9 mouse cellular contexts compared by ENCODE assay signal in genomic region chr14:76031117-76031842, GRCm38 (mm10). TPM values are rescaled to one million over a fixed set of nuclear protein-coding genes. Genes with fewer than 3 reads are reported as not detected.
DNase-seq lines count a peak whose midpoint lies in the region; ATAC-seq and TF ChIP-seq lines count a peak whose summit lies in the region.
"Had no signal": no experiment of that assay in that cellular context is flagged by ENCODE, and none has a peak within 500 bp of the region (broad histone marks: within the 10 kb centered on the region; RNA-seq: fewer than 3 reads in every experiment).

No protein-coding gene starts in this region.

- peaks cover 8% of the 10 kb centered on the region for H3K4me1 ChIP-seq in hindbrain, postnatal 0 days (ENCODE audit: insufficient read depth, low read length)
- H3K4me1 ChIP-seq in stomach, embryonic 14.5 days (ENCODE audit: control insufficient read depth, insufficient read depth, low read length): peaks cover 3% of the 10 kb centered on the region; the same call in 1 of the 2 replicates
- H3K4me1 ChIP-seq: liver, embryonic 13.5 days had no signal

- no peak for TF ChIP-seq CTCF in layer of hippocampus, adult 2 months (conservative IDR thresholded peaks at IDR 0.05)
- no peak for TF ChIP-seq CTCF in brain, embryonic 14.5 days (IDR thresholded peaks at IDR 0.05; ENCODE audit: borderline replicate concordance, extremely low read depth, insufficient read depth, insufficient read length)
- no peak for TF ChIP-seq CTCF in gastrocnemius, adult 2 months (IDR thresholded peaks at IDR 0.05)
- no peak for TF ChIP-seq CTCF in hindbrain, postnatal 0 days (IDR thresholded peaks at IDR 0.05; ENCODE audit: low read depth)

- H3K36me3 ChIP-seq in hindbrain, postnatal 0 days (ENCODE audit: insufficient read depth, low read length): no peaks in the 10 kb centered on the region
- no peaks in the 10 kb centered on the region for H3K36me3 ChIP-seq in stomach, embryonic 14.5 days (ENCODE audit: control insufficient read depth, insufficient read depth, low read length)
- H3K36me3 ChIP-seq: liver, embryonic 13.5 days had no signal

- peak; percentile 31; the same call in 1 of the 2 replicates for ATAC-seq in hindbrain, postnatal 0 days
- ATAC-seq in stomach, embryonic 14.5 days (ENCODE audit: insufficient number of reproducible peaks, insufficient read depth, low FRiP score, low read depth): no peak

- no peak for TF ChIP-seq POLR2A in brain, embryonic 14.5 days (IDR thresholded peaks at IDR 0.05; ENCODE audit: borderline replicate concordance, extremely low read depth, insufficient read depth, insufficient read length, poor library complexity, severe bottlenecking)

- peak overlapping the region; percentile 82 for H3K27ac ChIP-seq in layer of hippocampus, adult 2 months
- no peak overlapping the region for H3K27ac ChIP-seq in gastrocnemius, adult 2 months
- H3K27ac ChIP-seq in hindbrain, postnatal 0 days: peak overlapping the region; percentile 1; the same call in 1 of the 2 replicates
- H3K27ac ChIP-seq in stomach, embryonic 14.5 days (ENCODE audit: low read length): 0 out of 2 replicates have a peak overlapping the region, but pooled peaks have one; percentile 2
- H3K27ac ChIP-seq: liver, embryonic 13.5 days had no signal

- H3K9me3 ChIP-seq in hindbrain, postnatal 0 days (ENCODE audit: low read length): no peaks in the 10 kb centered on the region
- no peaks in the 10 kb centered on the region for H3K9me3 ChIP-seq in stomach, embryonic 14.5 days (ENCODE audit: control insufficient read depth, low read depth, low read length)
- H3K9me3 ChIP-seq: liver, embryonic 13.5 days had no signal

- WGBS in hindbrain, postnatal 0 days: 39% methylated on average over 11 of the region's 11 CpGs
- WGBS in stomach, embryonic 14.5 days: 45% methylated on average over 11 of the region's 11 CpGs

- DNase-seq in layer of hippocampus, adult 2 months (ENCODE audit: low spot score in 2 of 2): no peak
- DNase-seq in layer of hippocampus, adult 11-12 months (ENCODE audit: low spot score): no peak
- peak; percentile 91 for DNase-seq in brain, embryonic 14.5 days (ENCODE audit: low read depth)
- peak; percentile 43 for DNase-seq in gastrocnemius, adult 2 months
- DNase-seq in hindbrain, postnatal 0 days (ENCODE audit: low spot score): peak; percentile 77
- DNase-seq in natural killer cell, adult 2 months (ENCODE audit: low spot score in 2 of 2): no peak
- no peak for DNase-seq in layer of hippocampus, postnatal 10 days (ENCODE audit: low spot score in 2 of 2)
- DNase-seq: liver, embryonic 13.5 days had no signal

- no peak overlapping the region; the same call in 1 of the 2 replicates for H3K4me2 ChIP-seq in hindbrain, postnatal 0 days (ENCODE audit: low read depth, low read length)
- 0 out of 2 replicates have a peak overlapping the region, but pooled peaks have one; percentile 1 for H3K4me2 ChIP-seq in stomach, embryonic 14.5 days (replicated peaks; ENCODE audit: low read depth, low read length)
- H3K4me2 ChIP-seq: liver, embryonic 13.5 days had no signal

- H3K27me3 ChIP-seq in hindbrain, postnatal 0 days (ENCODE audit: insufficient read depth, low read length): no peaks in the 10 kb centered on the region
- H3K27me3 ChIP-seq in stomach, embryonic 14.5 days (ENCODE audit: control insufficient read depth, insufficient read depth, low read length): no peaks in the 10 kb centered on the region
- H3K27me3 ChIP-seq: liver, embryonic 13.5 days had no signal

- H3K4me3 ChIP-seq in layer of hippocampus, adult 2 months: peak overlapping the region; percentile 9; the same call in 1 of the 2 replicates
- peak overlapping the region; percentile 13 for H3K4me3 ChIP-seq in gastrocnemius, adult 2 months
- H3K4me3 ChIP-seq in hindbrain, postnatal 0 days (ENCODE audit: low read length): no peak overlapping the region
- no peak overlapping the region for H3K4me3 ChIP-seq in stomach, embryonic 14.5 days (ENCODE audit: low read depth, low read length)
- H3K4me3 ChIP-seq: liver, embryonic 13.5 days had no signal

- intact Hi-C loops in gastrocnemius, adult 2 months (cut with DNase I): no loop called here

- H3K9ac ChIP-seq in hindbrain, postnatal 0 days (replicated peaks; ENCODE audit: low read length): no peak overlapping the region
- no peak overlapping the region for H3K9ac ChIP-seq in stomach, embryonic 14.5 days (replicated peaks; ENCODE audit: low read depth, low read length)
- H3K9ac ChIP-seq: liver, embryonic 13.5 days had no signal

RNA-seq across cellular contexts. Expression of gene Gtf2f2, which starts 20.6 kb away (rescaled TPM):
- total RNA-seq in layer of hippocampus, adult 2 months (2021): 10 to 100 TPM; 19.3 to 22.8 TPM
- polyA plus RNA-seq in brain, embryonic 14.5 days (2012; rRNA removed): 22.6 and 22.8 TPM in 2 replicates
- total RNA-seq in gastrocnemius, adult 2 months (2021): 10 to 100 TPM; 11.2 to 14.8 TPM
- total RNA-seq in hindbrain, postnatal 0 days (2014; rRNA removed): 14.8 and 18.5 TPM in 2 replicates
- 40.9 and 41.3 TPM in 2 replicates for polyA plus RNA-seq in hindbrain, postnatal 0 days (2015; fragmentation: Nextera tagmentation; extraction: Ambion mirVana)
- polyA plus RNA-seq in stomach, embryonic 14.5 days (2014; fragmentation: Nextera tagmentation; extraction: Ambion mirVana): 33.8 and 36.0 TPM in 2 replicates
- total RNA-seq in layer of hippocampus, postnatal 10 days (2021): 10 to 100 TPM; 26.7 to 27.0 TPM

Comparison
In these comparisons a context has a peak if more than half of its experiments do, and no peak if none do; other contexts are left out.
1. DNase-seq: peak in brain, embryonic 14.5 days (single experiment), gastrocnemius, adult 2 months (single experiment) and hindbrain, postnatal 0 days (single experiment); none in layer of hippocampus, adult 2 months (0 of 2), layer of hippocampus, adult 11-12 months (single experiment), natural killer cell, adult 2 months (0 of 2) and layer of hippocampus, postnatal 10 days (0 of 2).
2. H3K4me3 ChIP-seq: peak in layer of hippocampus, adult 2 months (single experiment) and gastrocnemius, adult 2 months (single experiment); none in hindbrain, postnatal 0 days (single experiment) and stomach, embryonic 14.5 days (single experiment).